Mouse (Mus musculus): Measurements from ENCODE around the gene Hic2. TPM values are rescaled to one million over a fixed set of nuclear protein-coding genes. Genes with fewer than 3 reads are reported as not detected.
"Not testable (repeated sequence)": the region's sequence is repeated elsewhere in the genome, so short reads cannot be mapped to it uniquely, and the experiment has no call there.

The Hic2 gene
- polyA plus RNA-seq, 1 experiment from 2014 or later, result 10.8 TPM

- H3K9me3 ChIP-seq (ENCODE audit: control insufficient read depth, low read length); DNase-seq (ENCODE audit: low spot score, missing footprints); H3K36me3 ChIP-seq (ENCODE audit: control insufficient read depth, insufficient read depth, low read length); H3K27me3 ChIP-seq (ENCODE audit: control insufficient read depth, insufficient read depth, low read length); H3K4me3 ChIP-seq (ENCODE audit: low read depth, low read length); H3K9ac ChIP-seq (ENCODE audit: low read length); H3K4me2 ChIP-seq; H3K27ac ChIP-seq (ENCODE audit: low read depth, low read length); ATAC-seq (ENCODE audit: low FRiP score): not testable (repeated sequence)
- WGBS, result 89% methylated on average over 2 of the region's 2 CpGs
- H3K4me1 ChIP-seq (ENCODE audit: control insufficient read depth, insufficient read depth, low read length), result peaks cover 18% of the 10 kb centered on the region
Measured at GRCm38 (mm10) chr16:17231523-17231922, 1.8 kb upstream of the Hic2 start.

- ATAC-seq (ENCODE audit: low FRiP score) (peak; percentile 75), DNase-seq (ENCODE audit: low spot score, missing footprints) (peak; percentile 98)
- H3K4me3 ChIP-seq (ENCODE audit: low read depth, low read length), result peak overlapping the region; percentile 83
- peak overlapping the region; percentile 89 for H3K27ac ChIP-seq (ENCODE audit: low read depth, low read length)
- WGBS, result under 1% methylated on average over 58 of the region's 62 CpGs
- no peaks in the 10 kb centered on the region for H3K27me3 ChIP-seq (ENCODE audit: control insufficient read depth, insufficient read depth, low read length)
- peak overlapping the region; percentile 90 for H3K4me2 ChIP-seq
- H3K9ac ChIP-seq (ENCODE audit: low read length), result peak overlapping the region; percentile 92
- H3K36me3 ChIP-seq (ENCODE audit: control insufficient read depth, insufficient read depth, low read length), result no peaks in the 10 kb centered on the region
- H3K4me1 ChIP-seq (ENCODE audit: control insufficient read depth, insufficient read depth, low read length), result peaks cover 18% of the 10 kb centered on the region
- no peaks in the 10 kb centered on the region; the same call in 1 of the 2 replicates for H3K9me3 ChIP-seq (ENCODE audit: control insufficient read depth, low read length)
Measured at GRCm38 (mm10) chr16:17233702-17234498, 528 bp downstream of the Hic2 start.

GRCm38 (mm10) chr16:17234499-17234895, 1.1 kb downstream of the Hic2 start:
- no peaks in the 10 kb centered on the region for H3K36me3 ChIP-seq (ENCODE audit: control insufficient read depth, insufficient read depth, low read length)
- H3K4me1 ChIP-seq (ENCODE audit: control insufficient read depth, insufficient read depth, low read length), result peaks cover 18% of the 10 kb centered on the region
- 3% methylated on average over 12 of the region's 12 CpGs for WGBS
- peak overlapping the region; percentile 92 for H3K9ac ChIP-seq (ENCODE audit: low read length)
- ATAC-seq (ENCODE audit: low FRiP score), result no peak
- no peaks in the 10 kb centered on the region; the same call in 1 of the 2 replicates for H3K9me3 ChIP-seq (ENCODE audit: control insufficient read depth, low read length)
- DNase-seq (ENCODE audit: low spot score, missing footprints), result no peak
- H3K27ac ChIP-seq (ENCODE audit: low read depth, low read length), result peak overlapping the region; percentile 89
- no peaks in the 10 kb centered on the region for H3K27me3 ChIP-seq (ENCODE audit: control insufficient read depth, insufficient read depth, low read length)
- H3K4me3 ChIP-seq (ENCODE audit: low read depth, low read length), result peak overlapping the region; percentile 83
- peak overlapping the region; percentile 90 for H3K4me2 ChIP-seq

DNA sequence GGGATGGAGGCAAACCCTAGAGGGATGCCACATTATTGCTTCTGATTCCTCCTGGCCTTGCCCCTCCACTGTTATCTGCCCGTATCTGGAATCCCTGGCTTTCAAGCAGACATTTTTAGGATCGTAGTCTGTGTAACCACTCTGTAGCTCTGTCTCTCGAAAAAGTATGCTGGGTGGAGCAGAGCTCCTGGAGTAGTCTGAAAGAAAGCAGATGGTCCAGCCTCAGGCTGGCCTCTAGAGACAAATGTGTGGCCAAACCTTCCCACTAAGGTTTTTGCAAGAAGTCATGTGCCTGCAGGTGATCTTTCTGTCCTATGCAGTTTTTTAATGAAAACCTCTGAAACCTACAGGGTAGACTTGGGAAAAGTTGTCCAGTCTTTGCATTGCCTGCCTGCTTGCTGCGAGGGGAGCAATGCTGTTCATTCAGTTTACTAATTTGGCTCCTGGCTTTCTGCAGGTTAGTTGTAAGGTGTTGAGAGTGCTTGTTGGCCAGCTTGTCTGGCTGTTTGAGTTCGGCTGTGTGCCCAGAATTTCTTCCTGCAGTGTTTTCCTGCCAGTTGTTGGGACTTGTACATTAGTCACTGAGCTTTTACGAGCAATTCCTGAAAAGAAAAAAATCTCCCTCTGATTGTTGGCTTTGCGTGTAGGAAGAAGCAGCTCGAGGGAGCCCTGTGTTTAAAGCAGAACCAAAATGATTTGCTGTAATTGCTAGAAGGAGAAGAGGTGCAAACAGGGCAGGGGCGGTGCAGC, 1.7 kb downstream of the Hic2 start:
- no peaks in the 10 kb centered on the region for H3K27me3 ChIP-seq (ENCODE audit: control insufficient read depth, insufficient read depth, low read length)
- H3K9ac ChIP-seq (ENCODE audit: low read length), result peak overlapping the region; percentile 92
- no peak overlapping the region for H3K27ac ChIP-seq (ENCODE audit: low read depth, low read length)
- 74% methylated on average over 9 of the region's 9 CpGs for WGBS
- peak overlapping the region; percentile 90 for H3K4me2 ChIP-seq
- peaks cover 18% of the 10 kb centered on the region for H3K4me1 ChIP-seq (ENCODE audit: control insufficient read depth, insufficient read depth, low read length)
- no peaks in the 10 kb centered on the region for H3K9me3 ChIP-seq (ENCODE audit: control insufficient read depth, low read length)
- H3K4me3 ChIP-seq (ENCODE audit: low read depth, low read length), result peak overlapping the region; percentile 83
- ATAC-seq (ENCODE audit: low FRiP score), result no peak
- H3K36me3 ChIP-seq (ENCODE audit: control insufficient read depth, insufficient read depth, low read length), result no peaks in the 10 kb centered on the region
- DNase-seq (ENCODE audit: low spot score, missing footprints), result no peak

- ATAC-seq (ENCODE audit: low FRiP score), result no peak
- Histone ChIP-seq H3K27ac (ENCODE audit: low read depth, low read length) (no peak overlapping the region), H3K36me3 (ENCODE audit: control insufficient read depth, insufficient read depth, low read length) (no peaks in the 10 kb centered on the region), H3K4me2 (no peak overlapping the region), H3K9ac (ENCODE audit: low read length) (no peak overlapping the region), H3K4me1 (ENCODE audit: control insufficient read depth, insufficient read depth, low read length) (peaks cover 16% of the 10 kb centered on the region), H3K9me3 (ENCODE audit: control insufficient read depth, low read length) (no peaks in the 10 kb centered on the region), H3K27me3 (ENCODE audit: control insufficient read depth, insufficient read depth, low read length) (no peaks in the 10 kb centered on the region), H3K4me3 (ENCODE audit: low read depth, low read length) (no peak overlapping the region)
- WGBS, result 86% methylated on average over 3 of the region's 3 CpGs
- no peak for DNase-seq (ENCODE audit: low spot score, missing footprints)
Measured at GRCm38 (mm10) chr16:17237634-17238033, 4.3 kb downstream of the Hic2 start.

- Histone ChIP-seq H3K36me3 (ENCODE audit: control insufficient read depth, insufficient read depth, low read length) (no peaks in the 10 kb centered on the region), H3K4me3 (ENCODE audit: low read depth, low read length) (no peak overlapping the region), H3K27me3 (ENCODE audit: control insufficient read depth, insufficient read depth, low read length) (no peaks in the 10 kb centered on the region), H3K9ac (ENCODE audit: low read length) (no peak overlapping the region), H3K4me2 (no peak overlapping the region), H3K4me1 (ENCODE audit: control insufficient read depth, insufficient read depth, low read length) (peaks cover 11% of the 10 kb centered on the region), H3K9me3 (ENCODE audit: control insufficient read depth, low read length) (no peaks in the 10 kb centered on the region), H3K27ac (ENCODE audit: low read depth, low read length) (no peak overlapping the region)
- 77% methylated on average over 2 of the region's 2 CpGs for WGBS
- ATAC-seq (ENCODE audit: low FRiP score), result no peak
- DNase-seq (ENCODE audit: low spot score, missing footprints), result no peak
Measured at GRCm38 (mm10) chr16:17239409-17239808, 6.0 kb downstream of the Hic2 start.

GRCm38 (mm10) chr16:17243731-17244130, 10.4 kb downstream of the Hic2 start:
- Histone ChIP-seq H3K4me3 (ENCODE audit: low read depth, low read length) (no peak overlapping the region), H3K27ac (ENCODE audit: low read depth, low read length) (no peak overlapping the region), H3K27me3 (ENCODE audit: control insufficient read depth, insufficient read depth, low read length) (no peaks in the 10 kb centered on the region), H3K9ac (ENCODE audit: low read length) (no peak overlapping the region), H3K9me3 (ENCODE audit: control insufficient read depth, low read length) (no peaks in the 10 kb centered on the region), H3K36me3 (ENCODE audit: control insufficient read depth, insufficient read depth, low read length) (no peaks in the 10 kb centered on the region), H3K4me1 (ENCODE audit: control insufficient read depth, insufficient read depth, low read length) (no peaks in the 10 kb centered on the region), H3K4me2 (no peak overlapping the region)
- DNase-seq (ENCODE audit: low spot score, missing footprints), result no peak
- WGBS, result 82% methylated on average over 1 of the region's 1 CpGs
- ATAC-seq (ENCODE audit: low FRiP score), result no peak

- H3K4me1 ChIP-seq (ENCODE audit: control insufficient read depth, insufficient read depth, low read length), result no peaks in the 10 kb centered on the region
- WGBS, result 75% methylated on average over 1 of the region's 1 CpGs
- DNase-seq (ENCODE audit: low spot score, missing footprints), result no peak
- H3K4me3 ChIP-seq (ENCODE audit: low read depth, low read length), result no peak overlapping the region
- no peaks in the 10 kb centered on the region for H3K9me3 ChIP-seq (ENCODE audit: control insufficient read depth, low read length)
- ATAC-seq (ENCODE audit: low FRiP score), result no peak
- H3K27ac ChIP-seq (ENCODE audit: low read depth, low read length), result no peak overlapping the region
- no peaks in the 10 kb centered on the region for H3K27me3 ChIP-seq (ENCODE audit: control insufficient read depth, insufficient read depth, low read length)
- H3K9ac ChIP-seq (ENCODE audit: low read length), result no peak overlapping the region
- no peaks in the 10 kb centered on the region for H3K36me3 ChIP-seq (ENCODE audit: control insufficient read depth, insufficient read depth, low read length)
- H3K4me2 ChIP-seq, result no peak overlapping the region
Measured at GRCm38 (mm10) chr16:17244996-17245395, 11.6 kb downstream of the Hic2 start.

- 94% methylated on average over 4 of the region's 4 CpGs for WGBS
- H3K4me2 ChIP-seq, result no peak overlapping the region
- H3K4me1 ChIP-seq (ENCODE audit: control insufficient read depth, insufficient read depth, low read length), result peaks cover 10% of the 10 kb centered on the region
- ATAC-seq (ENCODE audit: low FRiP score) (no peak), DNase-seq (ENCODE audit: low spot score, missing footprints) (no peak)
- no peaks in the 10 kb centered on the region for H3K9me3 ChIP-seq (ENCODE audit: control insufficient read depth, low read length)
- no peak overlapping the region for H3K4me3 ChIP-seq (ENCODE audit: low read depth, low read length)
- H3K27me3 ChIP-seq (ENCODE audit: control insufficient read depth, insufficient read depth, low read length), result no peaks in the 10 kb centered on the region
- no peaks in the 10 kb centered on the region for H3K36me3 ChIP-seq (ENCODE audit: control insufficient read depth, insufficient read depth, low read length)
- no peak overlapping the region for H3K27ac ChIP-seq (ENCODE audit: low read depth, low read length)
- H3K9ac ChIP-seq (ENCODE audit: low read length), result no peak overlapping the region
Measured at GRCm38 (mm10) chr16:17247727-17248126, 14.4 kb downstream of the Hic2 start.
